Mouse (Mus musculus): ENCODE results near the gene Taf6l. TPM values are rescaled to one million over a fixed set of nuclear protein-coding genes. Genes with fewer than 3 reads are reported as not detected.

Gene Taf6l
- polyA plus RNA-seq, 1 experiment from 2014 or later, result 36.7 TPM

DNA sequence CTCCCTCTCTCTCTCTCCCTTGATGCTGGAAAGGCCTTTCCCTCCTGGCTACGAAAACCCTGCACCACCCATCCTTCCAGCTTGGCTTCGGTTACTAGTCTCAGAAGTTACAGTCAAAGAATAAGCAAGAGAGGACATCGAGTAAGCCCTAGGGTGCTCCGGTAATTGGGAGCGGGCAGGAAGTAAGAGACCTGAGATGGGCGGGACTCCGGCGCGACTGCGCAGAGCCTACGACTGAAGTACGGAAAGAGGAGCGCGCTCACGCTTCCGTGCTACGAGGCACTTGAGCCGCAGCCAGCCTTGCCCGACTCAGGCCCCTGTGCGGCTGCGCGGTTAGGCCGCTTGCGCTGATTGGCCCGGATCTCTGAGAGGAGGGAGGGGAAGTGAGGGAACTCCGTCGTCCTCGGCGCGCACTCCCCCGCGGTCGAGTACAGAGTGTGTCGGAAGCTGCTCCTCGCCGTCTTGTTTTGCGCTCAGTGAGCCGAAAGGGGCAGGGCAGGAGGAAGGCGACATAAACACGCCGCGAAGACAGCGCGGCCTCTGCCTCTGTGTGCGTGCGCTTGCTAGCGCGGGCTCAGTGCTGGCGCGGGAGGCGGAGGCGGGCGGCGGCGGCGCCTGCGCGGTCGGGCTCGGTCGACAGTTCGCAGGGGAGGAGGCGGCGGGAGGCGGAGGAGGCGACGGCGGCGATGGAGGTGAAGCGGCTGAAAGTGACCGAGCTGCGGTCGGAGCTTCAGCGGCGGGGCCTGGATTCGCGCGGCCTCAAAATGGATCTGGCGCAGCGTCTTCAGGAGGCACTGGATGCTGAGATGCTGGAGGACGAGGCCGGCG, 33.6 kb upstream of the Taf6l start, which contains the start of gene Hnrnpul2:
TSS of gene Hnrnpul2 (plus strand) at position 415 of the 828 bp plus-strand sequence.
- Histone ChIP-seq H3K9me3 (ENCODE audit: control insufficient read depth, low read length) (no peaks in the 10 kb centered on the region), H3K4me3 (ENCODE audit: low read depth, low read length) (peak within 1 kb of the TSS; percentile 100), H3K27ac (ENCODE audit: low read depth, low read length) (peak within 1 kb of the TSS; percentile 99), H3K27me3 (ENCODE audit: control insufficient read depth, insufficient read depth, low read length) (no peaks in the 10 kb centered on the region), H3K36me3 (ENCODE audit: control insufficient read depth, insufficient read depth, low read length) (peaks cover 7% of the 10 kb centered on the region; the same call in 1 of the 2 replicates), H3K4me2 (ENCODE audit: low read depth, low read length, severe bottlenecking) (peak within 1 kb of the TSS; percentile 79), H3K9ac (ENCODE audit: low read length) (peak within 1 kb of the TSS; percentile 98), H3K4me1 (replicated peaks; ENCODE audit: control insufficient read depth, insufficient read depth, low read length) (peaks cover 20% of the 10 kb centered on the region)
- ATAC-seq (replicated peaks; ENCODE audit: low FRiP score) (peak; percentile 96), DNase-seq (ENCODE audit: low spot score) (peak; percentile 97)
- under 1% methylated on average over 83 of the region's 83 CpGs for WGBS

- peak within 1 kb of the TSS; percentile 99 for H3K27ac ChIP-seq (ENCODE audit: low read depth, low read length)
- peak; percentile 93 for ATAC-seq (replicated peaks; ENCODE audit: low FRiP score)
- peak within 1 kb of the TSS; percentile 98 for H3K9ac ChIP-seq (ENCODE audit: low read length)
- WGBS, result under 1% methylated on average over 33 of the region's 33 CpGs
- peaks cover 20% of the 10 kb centered on the region for H3K4me1 ChIP-seq (replicated peaks; ENCODE audit: control insufficient read depth, insufficient read depth, low read length)
- peak within 1 kb of the TSS; percentile 100 for H3K4me3 ChIP-seq (ENCODE audit: low read depth, low read length)
- peak within 1 kb of the TSS; percentile 79 for H3K4me2 ChIP-seq (ENCODE audit: low read depth, low read length, severe bottlenecking)
- H3K9me3 ChIP-seq (ENCODE audit: control insufficient read depth, low read length), result no peaks in the 10 kb centered on the region
- peak; percentile 97 for DNase-seq (ENCODE audit: low spot score)
- peaks cover 9% of the 10 kb centered on the region; the same call in 1 of the 2 replicates for H3K36me3 ChIP-seq (ENCODE audit: control insufficient read depth, insufficient read depth, low read length)
- no peaks in the 10 kb centered on the region for H3K27me3 ChIP-seq (ENCODE audit: control insufficient read depth, insufficient read depth, low read length)
Observed at GRCm38 (mm10) chr19:8818801-8819595, 32.8 kb upstream of the Taf6l start, which contains the start of gene Ttc9c. Ttc9c (minus strand) TSS chr19:8819333.

DNA sequence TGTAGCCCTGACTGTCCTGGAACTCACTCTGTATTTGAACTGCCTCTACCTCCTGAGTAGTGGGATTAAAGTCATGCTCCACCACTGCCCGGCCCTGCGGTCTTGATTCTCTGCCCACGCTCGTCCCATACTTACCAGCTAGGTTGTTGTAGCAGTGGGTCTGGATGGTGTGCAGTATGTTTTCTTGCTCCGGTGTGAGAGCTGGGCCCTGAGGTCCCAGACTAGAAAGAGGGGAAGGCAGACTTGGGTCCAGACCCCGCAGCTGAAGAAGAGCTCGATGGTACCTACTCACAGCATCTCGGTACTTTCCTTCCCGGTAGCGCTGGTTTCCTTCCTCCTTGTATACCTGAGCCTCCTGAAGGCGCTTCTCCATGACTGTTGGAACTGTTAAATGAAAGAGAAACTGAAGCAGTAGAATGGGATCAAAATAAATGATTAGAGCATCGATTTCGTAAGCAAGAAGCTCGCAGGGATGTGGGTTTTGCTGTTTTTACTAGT, 32.1 kb upstream of the Taf6l start:
- Histone ChIP-seq H3K9me3 (ENCODE audit: control insufficient read depth, low read length) (no peaks in the 10 kb centered on the region), H3K27me3 (ENCODE audit: control insufficient read depth, insufficient read depth, low read length) (no peaks in the 10 kb centered on the region), H3K9ac (ENCODE audit: low read length) (peak overlapping the region; percentile 70), H3K4me3 (ENCODE audit: low read depth, low read length) (peak overlapping the region; percentile 100), H3K27ac (ENCODE audit: low read depth, low read length) (peak overlapping the region; percentile 99), H3K36me3 (ENCODE audit: control insufficient read depth, insufficient read depth, low read length) (peaks cover 7% of the 10 kb centered on the region; the same call in 1 of the 2 replicates), H3K4me1 (replicated peaks; ENCODE audit: control insufficient read depth, insufficient read depth, low read length) (peaks cover 20% of the 10 kb centered on the region), H3K4me2 (ENCODE audit: low read depth, low read length, severe bottlenecking) (peak overlapping the region; percentile 79)
- ATAC-seq (replicated peaks; ENCODE audit: low FRiP score), result no peak
- 34% methylated on average over 14 of the region's 14 CpGs for WGBS
- DNase-seq (ENCODE audit: low spot score), result no peak

GRCm38 (mm10) chr19:8817001-8817400, 30.8 kb upstream of the Taf6l start:
- Histone ChIP-seq H3K36me3 (ENCODE audit: control insufficient read depth, insufficient read depth, low read length) (peaks cover 7% of the 10 kb centered on the region; the same call in 1 of the 2 replicates), H3K4me1 (replicated peaks; ENCODE audit: control insufficient read depth, insufficient read depth, low read length) (peaks cover 15% of the 10 kb centered on the region), H3K4me3 (ENCODE audit: low read depth, low read length) (0 out of 2 replicates have a peak overlapping the region, but pooled peaks have one; percentile 2), H3K9me3 (ENCODE audit: control insufficient read depth, low read length) (no peaks in the 10 kb centered on the region), H3K27ac (ENCODE audit: low read depth, low read length) (no peak overlapping the region), H3K4me2 (ENCODE audit: low read depth, low read length, severe bottlenecking) (0 out of 2 replicates have a peak overlapping the region, but pooled peaks have one; percentile 24), H3K9ac (ENCODE audit: low read length) (peak overlapping the region; percentile 32), H3K27me3 (ENCODE audit: control insufficient read depth, insufficient read depth, low read length) (no peaks in the 10 kb centered on the region)
- no peak for DNase-seq (ENCODE audit: low spot score)
- ATAC-seq (replicated peaks; ENCODE audit: low FRiP score), result no peak
- WGBS, result 62% methylated on average over 3 of the region's 3 CpGs

DNA sequence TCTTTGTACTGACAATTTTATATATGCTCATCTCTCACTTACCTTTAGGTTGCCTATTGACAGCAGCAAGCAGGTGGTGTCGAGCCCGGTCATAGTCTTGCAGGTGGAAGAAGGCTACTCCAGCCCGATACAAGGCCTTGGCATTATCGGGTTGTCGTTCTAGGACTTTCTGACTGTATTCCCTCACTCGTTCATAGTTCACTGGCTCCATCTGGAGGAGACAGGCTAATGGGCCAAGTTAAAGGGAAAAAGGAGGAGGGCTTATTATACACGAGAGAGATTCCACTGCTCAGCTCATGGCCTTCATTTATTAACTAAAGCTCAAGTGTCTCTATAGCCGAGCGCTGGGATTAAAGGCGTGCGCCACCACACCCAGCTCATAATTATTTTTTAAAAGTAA, 29.6 kb upstream of the Taf6l start:
- Histone ChIP-seq H3K4me1 (replicated peaks; ENCODE audit: control insufficient read depth, insufficient read depth, low read length) (peaks cover 13% of the 10 kb centered on the region), H3K4me2 (ENCODE audit: low read depth, low read length, severe bottlenecking) (no peak overlapping the region), H3K36me3 (ENCODE audit: control insufficient read depth, insufficient read depth, low read length) (peaks cover 7% of the 10 kb centered on the region; the same call in 1 of the 2 replicates), H3K9ac (ENCODE audit: low read length) (no peak overlapping the region), H3K27me3 (ENCODE audit: control insufficient read depth, insufficient read depth, low read length) (no peaks in the 10 kb centered on the region), H3K9me3 (ENCODE audit: control insufficient read depth, low read length) (no peaks in the 10 kb centered on the region), H3K27ac (ENCODE audit: low read depth, low read length) (no peak overlapping the region), H3K4me3 (ENCODE audit: low read depth, low read length) (no peak overlapping the region)
- ATAC-seq (replicated peaks; ENCODE audit: low FRiP score), result no peak
- no peak for DNase-seq (ENCODE audit: low spot score)
- 85% methylated on average over 11 of the region's 11 CpGs for WGBS

DNA sequence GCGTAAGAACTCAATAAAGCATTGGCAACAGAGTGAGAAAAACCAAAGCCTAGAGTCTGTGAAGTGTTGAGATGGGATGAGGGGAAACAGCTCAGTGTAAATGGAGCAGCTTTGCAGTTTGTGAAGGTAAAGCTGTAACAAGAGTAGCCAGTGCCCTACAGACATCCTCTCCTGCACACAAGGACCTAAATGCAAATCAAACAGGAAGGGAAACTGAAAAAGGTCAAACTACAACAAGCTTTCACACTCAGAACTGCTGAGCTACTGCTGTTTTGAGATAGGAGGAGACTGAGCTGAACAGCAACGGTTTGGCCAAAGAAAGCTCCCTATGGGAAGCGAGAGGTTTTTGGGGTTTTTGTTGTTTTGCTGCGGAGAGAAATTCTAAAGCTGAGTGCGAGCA, 20.6 kb upstream of the Taf6l start:
- no peak overlapping the region for H3K4me3 ChIP-seq (ENCODE audit: low read depth, low read length)
- no peak for DNase-seq (ENCODE audit: low spot score)
- 92% methylated on average over 5 of the region's 5 CpGs for WGBS
- no peak for ATAC-seq (replicated peaks; ENCODE audit: low FRiP score)
- no peaks in the 10 kb centered on the region for H3K27me3 ChIP-seq (ENCODE audit: control insufficient read depth, insufficient read depth, low read length)
- no peak overlapping the region for H3K9ac ChIP-seq (ENCODE audit: low read length)
- H3K36me3 ChIP-seq (ENCODE audit: control insufficient read depth, insufficient read depth, low read length), result peaks cover 2% of the 10 kb centered on the region; the same call in 1 of the 2 replicates
- H3K4me2 ChIP-seq (ENCODE audit: low read depth, low read length, severe bottlenecking), result no peak overlapping the region
- H3K9me3 ChIP-seq (ENCODE audit: control insufficient read depth, low read length), result no peaks in the 10 kb centered on the region
- H3K27ac ChIP-seq (ENCODE audit: low read depth, low read length), result no peak overlapping the region
- H3K4me1 ChIP-seq (replicated peaks; ENCODE audit: control insufficient read depth, insufficient read depth, low read length), result peaks cover 6% of the 10 kb centered on the region

- no peaks in the 10 kb centered on the region; the same call in 1 of the 2 replicates for H3K36me3 ChIP-seq (ENCODE audit: control insufficient read depth, insufficient read depth, low read length)
- H3K4me2 ChIP-seq (ENCODE audit: low read depth, low read length, severe bottlenecking), result no peak overlapping the region
- DNase-seq (ENCODE audit: low spot score) (no peak), ATAC-seq (replicated peaks; ENCODE audit: low FRiP score) (no peak)
- no peak overlapping the region for H3K4me3 ChIP-seq (ENCODE audit: low read depth, low read length)
- H3K9me3 ChIP-seq (ENCODE audit: control insufficient read depth, low read length), result no peaks in the 10 kb centered on the region
- 0 out of 2 replicates have a peak overlapping the region, but pooled peaks have one; percentile 7 for H3K27ac ChIP-seq (ENCODE audit: low read depth, low read length)
- peaks cover 8% of the 10 kb centered on the region for H3K4me1 ChIP-seq (replicated peaks; ENCODE audit: control insufficient read depth, insufficient read depth, low read length)
- 90% methylated on average over 11 of the region's 11 CpGs for WGBS
- no peak overlapping the region for H3K9ac ChIP-seq (ENCODE audit: low read length)
- H3K27me3 ChIP-seq (ENCODE audit: control insufficient read depth, insufficient read depth, low read length), result no peaks in the 10 kb centered on the region
Observed at GRCm38 (mm10) chr19:8803879-8804660, 17.9 kb upstream of the Taf6l start.
